Mouse (Mus musculus): ENCODE results near the gene Lmod2.

GRCm38 (mm10) chr6:24555488-24555887 lies 42.1 kb upstream of the Lmod2 start:
- no peak for TF ChIP-seq CTCF (IDR thresholded peaks at IDR 0.05)
- no peak for TF ChIP-seq EP300 (IDR thresholded peaks at IDR 0.05; ENCODE audit: insufficient read depth, low read depth, low read length)
